Mouse (Mus musculus): ENCODE measurements around the gene Rsg1. TPM values are rescaled to one million over a fixed set of nuclear protein-coding genes. Genes with fewer than 3 reads are reported as not detected.
A peak's percentile ranks its signal among the peaks of the same experiment; 100 is the strongest.

Gene Rsg1
- 2.1 and 2.2 TPM in 2 replicates for polyA plus RNA-seq (2015; fragmentation: Nextera tagmentation; extraction: Ambion mirVana)

DNA sequence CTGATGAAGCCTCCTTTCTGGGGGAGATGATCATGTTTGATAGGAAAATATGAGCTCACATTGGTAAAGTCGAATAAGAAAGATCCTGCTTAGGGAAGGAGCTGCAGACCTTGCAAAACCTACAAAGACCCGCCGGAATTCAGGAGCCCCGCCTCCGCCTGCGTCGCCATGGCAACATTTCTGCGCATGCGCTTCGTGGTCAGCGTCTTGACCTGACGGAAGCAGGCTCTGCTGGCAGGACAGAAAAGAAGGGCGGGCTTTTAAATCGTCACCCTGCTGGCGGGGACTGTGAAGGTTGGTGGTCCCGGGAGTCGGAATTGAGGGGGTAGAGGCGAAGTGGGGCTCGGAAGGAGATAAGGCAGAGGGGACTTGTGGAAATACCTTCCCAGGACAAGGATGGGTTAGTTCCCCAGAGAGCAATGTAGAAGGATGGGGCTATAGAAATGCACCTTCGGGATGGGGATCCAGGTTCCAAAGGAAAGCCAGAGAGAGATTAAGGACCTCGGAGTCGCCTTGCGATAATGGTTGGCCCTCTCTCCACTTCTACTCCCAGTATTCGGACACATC is at the start of gene Rsg1:
TSS of gene Rsg1 (plus strand) at position 187 of the 567 bp plus-strand sequence.
- Histone ChIP-seq H3K36me3 (no peaks in the 10 kb centered on the region), H3K27ac (peak within 1 kb of the TSS; percentile 25; the same call in 1 of the 2 replicates), H3K9ac (peak within 1 kb of the TSS; percentile 69), H3K4me1 (replicated peaks) (peaks cover 38% of the 10 kb centered on the region), H3K4me2 (peak within 1 kb of the TSS; percentile 91), H3K4me3 (replicated peaks) (peak within 1 kb of the TSS; percentile 66), H3K27me3 (no peaks in the 10 kb centered on the region), H3K9me3 (replicated peaks) (no peaks in the 10 kb centered on the region)
- under 1% methylated on average over 24 of the region's 24 CpGs for WGBS (ENCODE audit: insufficient replicate concordance)
- peak; percentile 88 for DNase-seq
- ATAC-seq (ENCODE audit: low read depth) = peak; percentile 68

DNA sequence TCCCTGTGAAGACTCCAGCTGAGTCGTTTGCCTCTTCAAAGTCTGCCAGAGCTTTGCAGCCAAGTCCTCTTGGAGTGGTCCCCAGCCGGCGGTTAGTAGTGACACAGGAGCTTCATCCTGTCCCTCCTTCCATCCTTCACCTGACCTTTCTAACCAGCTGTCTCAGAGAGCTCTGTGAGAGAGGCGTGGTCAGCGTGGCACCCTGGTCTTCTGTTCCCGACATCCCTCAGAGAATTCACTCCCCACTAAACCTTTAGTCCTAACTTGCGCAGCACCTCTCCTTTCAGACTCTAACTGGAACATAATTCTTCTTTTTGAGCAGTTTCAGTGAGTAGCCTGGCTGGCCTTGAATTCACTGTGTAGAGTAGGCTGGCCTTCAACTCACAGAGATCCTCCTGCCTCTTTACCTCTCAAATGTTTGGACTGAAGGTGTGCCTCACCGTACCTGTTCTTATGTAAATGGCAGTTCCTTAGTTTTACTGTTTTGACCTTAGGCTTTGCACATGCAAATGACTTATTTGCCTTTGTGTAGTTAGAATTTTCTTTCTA is 47.9 kb upstream of the Rsg1 start:
- H3K4me2 ChIP-seq = no peak overlapping the region
- peak overlapping the region; percentile 37 for H3K27ac ChIP-seq
- H3K4me3 ChIP-seq (replicated peaks) = no peak overlapping the region
- H3K27me3 ChIP-seq = no peaks in the 10 kb centered on the region
- H3K4me1 ChIP-seq (replicated peaks) = peaks cover 49% of the 10 kb centered on the region
- no peak for ATAC-seq (ENCODE audit: low read depth)
- no peak overlapping the region for H3K9ac ChIP-seq
- peaks cover 43% of the 10 kb centered on the region for H3K36me3 ChIP-seq
- no peak for DNase-seq
- H3K9me3 ChIP-seq (replicated peaks) = no peaks in the 10 kb centered on the region
- WGBS (ENCODE audit: insufficient replicate concordance) = 74% methylated on average over 8 of the region's 8 CpGs

DNA sequence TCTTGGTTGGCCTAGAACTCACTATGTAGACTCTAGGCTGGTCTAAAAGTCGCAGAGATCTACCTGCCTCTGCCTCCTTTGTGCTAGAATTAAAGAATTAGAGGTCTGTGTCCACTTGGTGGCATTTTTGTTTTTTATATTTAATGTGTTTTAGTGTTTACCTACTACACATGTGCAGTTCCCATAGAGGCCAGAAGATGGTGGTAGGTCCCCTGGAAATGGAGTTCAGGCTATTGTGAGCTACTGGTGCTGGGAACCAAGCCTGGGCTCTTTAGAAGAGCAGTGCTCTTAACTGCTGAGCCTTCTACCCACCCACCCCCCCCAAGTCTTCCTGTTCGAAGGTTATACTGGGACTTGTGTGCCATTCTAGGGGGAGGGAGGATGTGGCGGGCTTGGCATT is 46.6 kb upstream of the Rsg1 start:
- ATAC-seq (ENCODE audit: low read depth) (no peak), DNase-seq (no peak)
- H3K4me1 ChIP-seq (replicated peaks) = peaks cover 36% of the 10 kb centered on the region
- no peaks in the 10 kb centered on the region for H3K27me3 ChIP-seq
- peaks cover 56% of the 10 kb centered on the region for H3K36me3 ChIP-seq
- no peak overlapping the region for H3K9ac ChIP-seq
- H3K27ac ChIP-seq = no peak overlapping the region
- H3K4me3 ChIP-seq (replicated peaks) = no peak overlapping the region
- H3K4me2 ChIP-seq = no peak overlapping the region
- WGBS (ENCODE audit: insufficient replicate concordance) = 87% methylated on average over 3 of the region's 3 CpGs
- H3K9me3 ChIP-seq (replicated peaks) = no peaks in the 10 kb centered on the region

DNA sequence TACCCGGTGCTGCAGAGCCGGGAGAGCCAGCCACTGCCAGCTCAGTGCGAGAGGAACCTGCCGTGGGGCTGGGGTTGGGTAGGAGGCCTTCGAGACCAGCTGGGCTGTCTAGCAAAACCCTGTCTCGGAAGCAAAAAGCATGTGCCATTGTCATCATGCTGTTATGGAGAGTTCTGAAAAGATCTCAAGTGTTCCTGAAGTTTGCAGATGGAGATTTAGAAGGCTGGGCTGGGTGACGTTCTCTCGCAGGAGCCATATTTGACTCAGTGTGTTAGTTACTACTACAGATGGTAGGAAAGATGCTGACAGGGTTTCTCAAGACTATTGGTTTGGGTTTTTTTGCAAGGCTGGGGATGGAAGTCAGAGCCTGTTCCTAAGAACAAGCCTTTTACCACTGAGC is 41.6 kb upstream of the Rsg1 start:
- Histone ChIP-seq H3K4me3 (replicated peaks) (no peak overlapping the region), H3K4me2 (no peak overlapping the region), H3K9ac (no peak overlapping the region), H3K36me3 (peaks cover 86% of the 10 kb centered on the region), H3K27ac (no peak overlapping the region), H3K4me1 (replicated peaks) (peaks cover 7% of the 10 kb centered on the region), H3K9me3 (replicated peaks) (no peaks in the 10 kb centered on the region), H3K27me3 (no peaks in the 10 kb centered on the region)
- ATAC-seq (ENCODE audit: low read depth) (no peak), DNase-seq (no peak)
- 92% methylated on average over 8 of the region's 8 CpGs for WGBS (ENCODE audit: insufficient replicate concordance)

DNA sequence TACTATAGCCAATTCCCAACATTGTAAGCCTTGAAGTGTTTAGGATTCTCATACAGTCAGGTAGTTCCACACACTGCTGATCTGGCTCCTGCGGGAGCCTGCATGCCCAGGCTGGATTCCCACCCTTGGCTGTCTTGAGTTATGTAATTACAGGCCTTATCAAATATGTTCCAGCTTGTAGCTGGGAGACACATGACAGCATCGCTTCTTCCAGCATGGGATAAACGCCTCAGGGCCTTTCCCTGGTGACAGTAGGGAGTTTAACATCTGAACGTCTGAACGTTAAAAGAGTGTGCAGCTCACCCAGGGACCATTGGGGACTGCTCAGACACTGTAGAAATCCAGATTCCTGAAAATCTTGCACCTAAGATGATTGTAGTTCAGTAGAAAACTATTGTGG is 38.0 kb upstream of the Rsg1 start:
- no peak for ATAC-seq (ENCODE audit: low read depth)
- H3K4me3 ChIP-seq (replicated peaks) = no peak overlapping the region
- WGBS (ENCODE audit: insufficient replicate concordance) = 80% methylated on average over 5 of the region's 5 CpGs
- no peak overlapping the region for H3K27ac ChIP-seq
- no peak overlapping the region for H3K9ac ChIP-seq
- DNase-seq = no peak
- H3K4me2 ChIP-seq = no peak overlapping the region
- peaks cover 7% of the 10 kb centered on the region for H3K4me1 ChIP-seq (replicated peaks)
- no peaks in the 10 kb centered on the region for H3K27me3 ChIP-seq
- no peaks in the 10 kb centered on the region for H3K9me3 ChIP-seq (replicated peaks)
- H3K36me3 ChIP-seq = peaks cover 81% of the 10 kb centered on the region

DNA sequence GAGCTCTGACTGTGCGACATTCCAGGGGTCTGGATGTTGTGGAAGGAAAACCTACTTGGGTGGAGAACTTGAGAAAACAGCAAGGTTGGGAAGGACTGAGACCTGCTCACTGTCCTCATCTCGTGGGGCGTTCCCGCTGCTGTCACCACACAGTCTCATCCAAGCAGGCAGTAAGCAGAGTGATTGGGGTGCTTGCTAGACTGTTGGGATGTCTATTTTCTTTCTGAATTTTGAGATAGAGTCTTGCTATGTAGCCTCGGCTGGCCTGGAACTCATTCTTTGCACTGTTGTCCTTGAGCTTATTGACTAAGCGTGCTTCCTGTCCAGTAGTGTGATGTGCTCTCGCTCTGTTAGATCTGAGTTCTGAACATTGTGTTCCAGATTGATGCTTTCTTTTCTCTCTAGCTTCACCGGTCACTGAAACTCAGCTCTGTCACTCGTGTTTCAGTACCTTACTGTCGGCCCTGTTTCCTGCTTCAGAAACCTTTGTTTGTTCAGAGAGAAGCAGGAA is 37.4 kb upstream of the Rsg1 start:
- 79% methylated on average over 10 of the region's 10 CpGs for WGBS (ENCODE audit: insufficient replicate concordance)
- Histone ChIP-seq H3K27ac (no peak overlapping the region), H3K36me3 (peaks cover 81% of the 10 kb centered on the region), H3K4me1 (replicated peaks) (peaks cover 7% of the 10 kb centered on the region), H3K27me3 (no peaks in the 10 kb centered on the region), H3K9ac (no peak overlapping the region), H3K9me3 (replicated peaks) (no peaks in the 10 kb centered on the region), H3K4me3 (replicated peaks) (no peak overlapping the region), H3K4me2 (no peak overlapping the region)
- DNase-seq (no peak), ATAC-seq (ENCODE audit: low read depth) (no peak)

DNA sequence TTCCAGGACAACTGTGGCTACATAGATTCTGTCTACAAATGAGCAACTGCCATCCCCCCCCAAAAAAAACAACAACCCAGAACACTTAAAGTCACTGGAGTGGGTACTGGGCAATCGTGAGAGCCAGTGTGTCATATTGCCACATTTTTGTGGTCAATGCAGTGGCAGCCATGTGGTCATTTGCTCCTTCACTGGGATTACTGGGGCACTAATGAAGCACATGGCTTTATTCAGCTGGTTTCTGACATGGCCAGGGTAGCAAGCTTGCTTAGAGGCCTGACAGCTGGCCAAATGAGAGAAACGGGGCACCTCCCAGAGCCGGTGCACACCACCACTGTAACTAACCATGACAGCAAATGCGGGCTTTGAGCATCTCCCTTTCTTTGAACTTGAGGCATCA is 35.3 kb upstream of the Rsg1 start:
- Histone ChIP-seq H3K9me3 (replicated peaks) (no peaks in the 10 kb centered on the region), H3K9ac (no peak overlapping the region), H3K27ac (no peak overlapping the region), H3K4me1 (replicated peaks) (peaks cover 7% of the 10 kb centered on the region), H3K4me3 (replicated peaks) (no peak overlapping the region), H3K27me3 (no peaks in the 10 kb centered on the region), H3K36me3 (peaks cover 82% of the 10 kb centered on the region), H3K4me2 (no peak overlapping the region)
- no peak for ATAC-seq (ENCODE audit: low read depth)
- DNase-seq = no peak
- 83% methylated on average over 4 of the region's 4 CpGs for WGBS (ENCODE audit: insufficient replicate concordance)

DNA sequence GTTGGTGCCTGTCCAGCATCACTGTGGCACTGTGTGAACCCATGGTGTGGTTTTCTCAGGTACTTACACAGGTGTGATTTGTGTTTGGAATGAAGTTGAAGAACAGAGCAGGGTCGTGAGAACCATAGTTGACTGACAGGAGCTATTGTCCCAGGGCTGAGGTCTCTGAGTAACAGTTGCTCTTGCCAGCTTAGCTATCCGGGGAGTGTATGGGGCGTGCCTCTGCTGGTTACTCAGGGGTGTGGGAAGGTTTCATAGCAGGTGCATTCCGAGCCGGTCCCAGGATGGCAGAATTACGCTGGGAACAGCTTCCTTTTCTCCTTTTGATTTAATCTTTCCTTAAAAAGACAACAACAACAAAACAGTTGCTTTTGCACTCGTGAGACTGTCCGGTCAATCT is 32.9 kb upstream of the Rsg1 start:
- H3K9me3 ChIP-seq (replicated peaks) = no peaks in the 10 kb centered on the region
- H3K4me1 ChIP-seq (replicated peaks) = peaks cover 11% of the 10 kb centered on the region
- H3K9ac ChIP-seq = no peak overlapping the region
- ATAC-seq (ENCODE audit: low read depth) (no peak), DNase-seq (no peak)
- H3K36me3 ChIP-seq = peaks cover 80% of the 10 kb centered on the region
- no peak overlapping the region for H3K4me2 ChIP-seq
- WGBS (ENCODE audit: insufficient replicate concordance) = 88% methylated on average over 8 of the region's 8 CpGs
- no peaks in the 10 kb centered on the region for H3K27me3 ChIP-seq
- H3K4me3 ChIP-seq (replicated peaks) = no peak overlapping the region
- no peak overlapping the region for H3K27ac ChIP-seq

DNA sequence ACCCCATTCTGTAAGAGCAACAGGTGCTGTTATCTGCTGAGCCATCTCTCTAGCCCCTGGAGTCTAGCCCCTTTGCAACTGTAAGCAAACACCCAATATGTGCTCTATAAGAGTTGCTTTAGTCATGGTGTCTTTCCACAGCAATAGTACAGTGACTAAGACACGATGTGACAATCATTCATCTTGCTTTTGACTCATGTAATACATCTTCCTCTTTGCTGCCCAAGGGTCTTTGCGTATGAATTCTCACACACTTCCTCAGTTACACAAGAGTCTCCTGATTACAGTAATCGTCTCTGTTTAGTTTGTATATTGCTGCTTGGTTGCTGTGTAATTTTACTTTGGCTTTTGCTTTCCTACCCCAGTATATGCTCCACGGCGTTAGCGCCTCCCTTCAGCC is 31.8 kb upstream of the Rsg1 start:
- ATAC-seq (ENCODE audit: low read depth) (no peak), DNase-seq (no peak)
- no peak overlapping the region for H3K27ac ChIP-seq
- H3K9ac ChIP-seq = no peak overlapping the region
- H3K4me1 ChIP-seq (replicated peaks) = peaks cover 16% of the 10 kb centered on the region
- no peak overlapping the region for H3K4me3 ChIP-seq (replicated peaks)
- peaks cover 69% of the 10 kb centered on the region for H3K36me3 ChIP-seq
- 88% methylated on average over 6 of the region's 6 CpGs for WGBS (ENCODE audit: insufficient replicate concordance)
- H3K27me3 ChIP-seq = no peaks in the 10 kb centered on the region
- H3K4me2 ChIP-seq = no peak overlapping the region
- H3K9me3 ChIP-seq (replicated peaks) = no peaks in the 10 kb centered on the region

DNA sequence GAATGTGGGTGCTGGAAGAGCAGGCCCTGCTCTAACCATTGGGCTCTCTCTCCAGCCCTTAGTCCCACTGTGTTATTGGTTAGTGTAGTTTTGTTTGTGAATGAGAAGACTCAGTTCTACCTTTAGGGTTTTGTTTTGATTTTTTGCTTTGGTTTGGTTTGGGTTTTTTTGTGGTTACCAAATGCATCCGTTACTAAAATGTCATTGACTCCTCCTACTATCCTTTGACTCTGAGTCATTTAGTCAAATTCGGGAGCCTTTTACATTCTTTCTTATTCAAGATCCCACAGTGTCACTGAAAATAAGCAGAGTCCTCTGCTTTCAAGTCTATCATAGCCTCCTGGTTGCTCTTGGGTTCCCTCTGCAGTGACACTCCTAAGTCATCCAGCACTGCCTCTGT is 29.8 kb upstream of the Rsg1 start:
- Histone ChIP-seq H3K27me3 (no peaks in the 10 kb centered on the region), H3K4me2 (no peak overlapping the region), H3K27ac (no peak overlapping the region), H3K36me3 (peaks cover 60% of the 10 kb centered on the region), H3K9ac (no peak overlapping the region), H3K4me3 (replicated peaks) (no peak overlapping the region), H3K9me3 (replicated peaks) (no peaks in the 10 kb centered on the region), H3K4me1 (replicated peaks) (peaks cover 25% of the 10 kb centered on the region)
- DNase-seq (no peak), ATAC-seq (ENCODE audit: low read depth) (no peak)
- 80% methylated on average over 2 of the region's 2 CpGs for WGBS (ENCODE audit: insufficient replicate concordance)

DNA sequence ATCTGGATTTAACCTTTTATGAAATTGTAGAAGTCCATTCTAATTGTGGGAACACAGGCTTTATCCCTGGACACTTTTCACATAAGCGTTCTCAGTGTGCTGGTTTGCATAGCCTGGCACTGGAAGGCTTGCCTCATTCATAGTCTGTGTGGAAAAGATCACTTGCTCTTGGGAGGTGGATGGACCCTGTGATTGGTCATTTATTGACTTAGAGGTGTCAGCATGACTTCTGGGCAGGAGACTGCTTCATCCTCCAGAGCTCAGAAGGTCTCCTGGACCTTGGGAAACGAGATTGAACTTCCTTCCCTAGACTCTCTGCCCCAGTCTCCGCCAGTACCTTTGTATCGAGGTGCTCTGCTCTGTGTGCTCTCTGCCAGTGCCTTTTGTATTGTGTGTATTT is 29.3 kb upstream of the Rsg1 start:
- Histone ChIP-seq H3K4me1 (replicated peaks) (peaks cover 25% of the 10 kb centered on the region), H3K36me3 (peaks cover 60% of the 10 kb centered on the region)
- 83% methylated on average over 4 of the region's 4 CpGs for WGBS (ENCODE audit: insufficient replicate concordance)

More for the DNA sequence above, 29.3 kb upstream of the Rsg1 start:
- Histone ChIP-seq H3K9ac (no peak overlapping the region), H3K27ac (no peak overlapping the region), H3K4me3 (replicated peaks) (no peak overlapping the region), H3K9me3 (replicated peaks) (no peaks in the 10 kb centered on the region), H3K27me3 (no peaks in the 10 kb centered on the region), H3K4me2 (no peak overlapping the region)
- DNase-seq (no peak), ATAC-seq (ENCODE audit: low read depth) (no peak)

Data from liver, embryonic 13.5 days (tissue).